Mouse (Mus musculus) heart, adult 8-10 months (tissue): Measurements from ENCODE around the gene Mpv17l2. TPM values are rescaled to one million over a fixed set of nuclear protein-coding genes. Genes with fewer than 3 reads are reported as not detected.

ENCODE experiments used
- DNase-seq: peaks from one replicate; pipeline ENCODE4 v3.0.0; 2022; ENCODE audit warnings: low spot score
- total RNA-seq, 4 experiments: library from RNA; stranded (reverse); gene quantifications; 2 replicates each; pipeline ENCODE4 v1.2.4; 2022

Mpv17l2 gene
- total RNA-seq, 4 experiments from 2014 or later = 23.2 to 32.5 (median 27.7) TPM

DNA sequence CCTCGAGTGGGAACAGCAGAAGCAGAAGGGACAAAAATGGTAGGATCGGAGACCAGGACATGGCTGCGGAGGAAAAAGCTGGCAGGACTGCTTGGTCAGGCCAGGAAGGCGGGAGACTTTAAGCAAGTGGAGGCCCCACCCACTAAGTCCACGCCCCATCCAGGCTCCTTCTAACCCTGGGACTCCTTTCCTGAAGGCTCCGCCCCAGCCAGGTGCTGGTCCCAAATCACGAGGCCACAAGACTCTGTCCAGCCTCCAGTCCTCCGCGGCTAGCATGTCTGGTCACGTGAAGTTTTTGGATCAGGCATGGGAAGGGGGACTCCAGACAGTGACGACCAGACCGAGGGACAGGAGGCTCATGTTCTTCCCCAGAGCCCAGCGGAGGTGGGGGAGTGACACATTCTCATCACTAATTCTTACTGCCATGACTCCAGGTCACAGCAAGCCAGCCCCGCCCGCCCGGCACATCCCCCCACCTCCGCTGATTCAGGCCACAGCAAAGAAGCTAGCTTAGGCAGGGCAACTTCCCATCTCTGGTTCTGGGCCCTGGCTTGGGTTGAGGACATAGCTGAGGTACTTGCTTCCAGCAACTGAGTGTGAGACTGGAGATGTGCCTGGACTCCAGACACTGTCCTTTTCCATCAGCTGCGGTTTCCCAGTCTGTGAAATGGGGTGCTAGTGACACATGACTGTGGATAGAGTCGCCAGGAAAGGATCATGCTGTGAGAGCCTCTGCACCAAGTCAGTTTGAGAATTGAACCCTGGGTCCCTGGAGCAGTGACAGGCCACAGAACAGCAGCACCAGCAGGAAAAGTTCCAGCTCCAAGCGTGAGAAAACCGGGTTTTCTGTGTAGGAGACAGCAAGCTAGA is 6.1 kb upstream of the Mpv17l2 start:
- peak; percentile 54 for DNase-seq

DNA sequence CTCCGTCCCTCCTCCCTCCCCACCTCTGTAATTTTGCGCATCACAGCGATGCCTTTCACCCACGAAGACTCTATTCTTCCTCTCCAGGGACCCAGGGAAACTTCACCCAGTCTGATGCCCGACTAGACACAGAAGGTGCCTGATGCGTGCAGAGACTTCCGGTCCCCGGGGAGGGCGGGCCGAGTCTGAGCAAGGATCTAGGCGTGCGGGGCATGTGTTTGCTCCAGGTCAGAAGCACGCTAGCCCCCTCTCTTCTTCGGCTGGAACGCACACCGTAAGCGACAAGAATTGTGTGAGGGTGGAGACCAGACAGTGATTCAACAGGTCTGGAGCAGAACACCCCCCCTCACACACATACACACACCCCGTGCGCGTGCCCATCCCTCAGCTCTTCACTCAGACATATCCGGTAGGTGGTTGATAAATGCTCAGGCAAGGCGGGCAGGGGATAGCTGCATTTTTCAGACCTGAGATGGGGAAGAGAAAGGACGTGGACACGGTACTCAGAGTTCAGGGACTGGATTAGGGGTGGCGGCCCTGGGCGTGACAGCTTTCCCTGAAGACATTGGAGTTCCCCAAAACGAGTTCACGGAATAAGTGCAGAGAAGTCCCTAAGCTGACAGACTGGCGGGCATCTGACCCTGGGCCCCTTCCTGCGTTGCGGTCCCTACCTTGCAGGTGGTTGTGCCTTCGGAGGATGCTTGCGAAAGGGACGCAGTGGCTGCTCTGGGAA is 5.3 kb upstream of the Mpv17l2 start:
- no peak for DNase-seq

DNA sequence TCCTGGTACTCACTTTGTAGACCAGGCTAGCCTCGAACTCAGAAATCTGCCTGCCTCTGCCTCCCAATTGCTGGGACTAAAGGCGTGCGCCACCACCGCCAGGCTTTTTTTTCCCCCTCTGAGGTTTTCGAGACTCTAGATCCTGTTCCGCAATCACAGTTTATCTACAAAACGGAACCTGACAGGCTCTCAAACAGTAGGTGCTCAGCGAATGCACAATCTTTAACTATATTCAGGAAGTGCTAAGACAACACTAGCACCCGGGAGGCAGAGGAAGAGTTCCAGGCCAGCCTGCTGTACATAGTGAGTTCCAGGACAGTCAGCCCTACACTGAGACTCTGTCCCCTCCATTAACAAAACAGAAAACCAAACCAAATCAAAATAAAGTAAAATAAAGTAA is 4.6 kb upstream of the Mpv17l2 start:
- no peak for DNase-seq

DNA sequence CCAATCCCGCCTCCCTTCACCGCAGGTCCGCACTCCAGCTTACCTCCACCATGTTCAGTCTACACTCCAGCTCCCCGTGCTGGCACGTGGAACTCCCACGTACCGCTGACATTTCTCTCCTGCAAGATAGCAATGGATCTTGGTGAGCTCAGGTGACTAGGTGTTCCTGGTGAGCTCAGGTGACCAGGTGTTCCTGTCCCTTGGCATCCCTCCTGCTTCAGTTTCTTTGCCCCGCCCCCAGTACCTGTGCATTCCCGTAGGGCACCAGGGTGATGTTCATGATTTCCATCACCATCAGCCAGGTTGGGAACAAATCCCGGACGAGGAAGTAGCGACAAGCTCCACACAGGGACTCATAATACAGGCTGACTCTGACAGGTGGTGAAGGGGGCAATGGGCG is 3.9 kb upstream of the Mpv17l2 start:
- no peak for DNase-seq

DNA sequence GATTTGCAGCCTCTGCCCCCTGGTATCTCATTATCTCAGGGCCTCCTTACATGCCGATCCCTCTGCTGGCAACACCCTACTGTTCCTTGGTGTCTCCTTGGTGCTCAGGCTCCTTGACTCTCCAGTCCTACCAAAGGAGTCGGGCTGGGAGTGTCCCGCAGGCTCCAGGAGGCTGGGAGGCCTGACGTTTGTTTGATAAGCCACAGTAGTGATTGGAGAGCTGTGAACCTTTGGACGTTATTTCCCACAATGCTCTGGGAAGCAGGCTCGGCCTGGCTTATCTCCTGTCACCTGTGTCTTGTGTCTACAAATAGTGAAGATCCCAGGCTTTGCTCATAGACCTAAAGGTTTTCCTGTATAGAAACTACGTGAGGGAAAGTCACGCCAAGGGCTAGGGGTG is 3.3 kb upstream of the Mpv17l2 start:
- DNase-seq = no peak

DNA sequence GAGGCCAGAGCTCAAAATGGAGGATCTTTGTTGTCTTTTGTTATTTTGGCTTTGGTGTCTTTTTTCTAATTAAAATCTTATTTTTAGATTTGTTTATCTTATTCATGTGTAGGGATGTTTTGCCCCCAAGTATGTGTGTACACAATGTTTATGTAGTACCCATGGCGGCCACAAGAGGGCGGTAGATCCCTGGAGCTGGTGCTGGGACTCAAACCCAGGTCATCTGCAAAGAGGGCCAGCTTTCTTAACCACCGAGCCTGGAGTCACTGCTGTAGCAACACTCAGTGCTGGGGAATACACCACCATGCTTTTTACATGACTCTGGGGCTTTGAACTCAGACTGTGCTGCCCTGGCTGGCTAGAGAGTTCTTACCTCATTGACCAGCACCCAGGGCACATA is 2.6 kb upstream of the Mpv17l2 start:
- no peak for DNase-seq

DNA sequence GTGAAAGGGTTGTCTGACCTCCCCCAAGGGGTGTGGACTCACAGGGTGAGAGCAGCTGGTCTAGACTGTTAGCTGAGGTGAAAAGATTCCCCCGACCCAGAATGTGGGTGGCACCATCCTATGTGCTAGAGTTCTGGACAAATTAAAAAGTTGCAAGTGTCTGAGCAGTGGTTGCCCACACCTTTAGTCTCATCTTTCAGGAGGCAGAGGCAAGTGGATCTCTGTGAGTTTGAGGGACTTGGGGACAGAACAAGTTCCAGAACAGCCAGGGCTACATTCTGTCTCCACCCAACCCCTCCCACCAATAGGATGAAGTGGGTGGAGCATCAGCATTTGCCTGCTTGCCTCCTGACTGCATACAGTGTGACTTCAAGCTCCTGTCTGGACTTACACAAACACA is 1.4 kb upstream of the Mpv17l2 start:
- no peak for DNase-seq

DNA sequence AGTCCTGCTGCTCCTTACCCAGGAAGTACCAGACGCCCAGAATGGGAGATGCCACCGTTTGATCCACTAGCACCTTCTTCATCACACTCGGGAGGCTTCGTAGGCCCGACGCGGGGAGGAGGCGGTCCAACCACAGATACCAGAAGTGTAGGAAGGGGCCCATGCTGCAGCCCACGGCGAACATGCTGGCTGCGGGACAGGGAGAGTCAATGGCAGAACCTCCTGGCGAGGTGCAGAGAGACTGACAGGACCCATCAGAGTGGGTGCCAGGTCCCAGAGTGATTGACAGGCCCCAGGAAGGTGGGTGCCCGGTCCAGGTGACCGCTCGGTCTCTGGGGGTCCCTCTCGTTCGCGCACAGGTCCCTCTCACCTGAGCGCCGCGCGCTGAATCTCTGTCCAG is 396 bp downstream of the Mpv17l2 start:
- DNase-seq = no peak

DNA sequence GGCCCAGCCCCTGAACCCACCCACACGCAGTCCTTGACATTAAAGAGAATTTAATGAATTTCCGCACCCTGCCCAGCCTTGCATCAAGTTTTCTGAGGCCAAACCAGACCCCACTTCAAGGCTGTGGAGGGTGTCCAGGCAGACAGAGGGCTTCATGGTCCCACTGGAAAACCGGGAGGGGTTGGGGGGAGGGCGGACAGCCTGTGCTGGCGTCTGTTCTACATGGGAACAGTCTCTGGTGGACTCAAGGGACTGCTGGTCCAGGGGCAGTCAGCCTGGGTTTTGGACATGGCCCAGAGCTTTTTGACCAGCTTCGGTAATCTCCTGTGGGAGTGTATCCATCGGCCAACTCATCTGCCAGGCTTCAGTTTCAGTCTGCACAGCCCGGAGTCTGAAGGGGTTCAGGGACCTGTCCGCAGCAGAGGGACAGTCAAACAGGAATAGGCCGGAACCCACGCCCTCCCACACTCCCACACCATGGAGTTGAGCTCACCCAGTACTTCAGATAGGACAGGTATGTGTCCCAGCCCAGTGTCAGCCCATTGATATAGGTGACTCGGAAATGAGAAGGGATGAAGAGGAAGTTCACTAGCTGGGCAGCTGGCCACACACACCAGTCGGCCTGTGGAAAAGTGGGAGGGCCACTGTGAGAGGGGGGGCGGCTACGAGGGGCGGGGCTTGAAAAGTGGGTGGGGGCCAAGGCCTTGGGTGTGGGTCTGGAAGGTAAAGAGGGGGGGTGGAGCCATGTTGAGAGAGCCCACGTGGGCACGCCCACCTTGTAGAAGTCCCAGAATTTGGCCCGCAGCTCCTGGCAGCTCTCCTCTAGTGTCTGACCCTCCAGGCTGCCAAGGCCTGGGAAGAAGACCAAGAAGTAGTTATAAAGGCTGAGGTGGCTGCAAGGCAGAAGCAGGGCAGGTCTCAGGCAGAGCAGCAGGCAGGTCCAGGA is 1.9 kb downstream of the Mpv17l2 start:
- no peak for DNase-seq

DNA sequence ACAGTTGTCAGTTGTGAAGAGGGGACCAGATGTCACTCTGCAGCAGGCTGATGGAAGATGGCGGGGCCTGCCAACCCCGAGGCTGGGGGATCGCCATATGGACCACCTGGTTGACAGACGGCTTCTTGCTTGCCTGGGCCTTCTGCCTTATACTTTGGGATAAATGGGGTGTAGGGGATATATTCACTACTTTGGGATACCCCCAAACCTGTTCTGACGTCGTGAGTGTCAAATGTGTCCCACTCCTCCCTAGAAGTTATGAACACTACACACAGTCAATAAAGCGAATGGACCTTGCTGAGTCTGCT is 2.5 kb downstream of the Mpv17l2 start:
- DNase-seq = no peak

DNA sequence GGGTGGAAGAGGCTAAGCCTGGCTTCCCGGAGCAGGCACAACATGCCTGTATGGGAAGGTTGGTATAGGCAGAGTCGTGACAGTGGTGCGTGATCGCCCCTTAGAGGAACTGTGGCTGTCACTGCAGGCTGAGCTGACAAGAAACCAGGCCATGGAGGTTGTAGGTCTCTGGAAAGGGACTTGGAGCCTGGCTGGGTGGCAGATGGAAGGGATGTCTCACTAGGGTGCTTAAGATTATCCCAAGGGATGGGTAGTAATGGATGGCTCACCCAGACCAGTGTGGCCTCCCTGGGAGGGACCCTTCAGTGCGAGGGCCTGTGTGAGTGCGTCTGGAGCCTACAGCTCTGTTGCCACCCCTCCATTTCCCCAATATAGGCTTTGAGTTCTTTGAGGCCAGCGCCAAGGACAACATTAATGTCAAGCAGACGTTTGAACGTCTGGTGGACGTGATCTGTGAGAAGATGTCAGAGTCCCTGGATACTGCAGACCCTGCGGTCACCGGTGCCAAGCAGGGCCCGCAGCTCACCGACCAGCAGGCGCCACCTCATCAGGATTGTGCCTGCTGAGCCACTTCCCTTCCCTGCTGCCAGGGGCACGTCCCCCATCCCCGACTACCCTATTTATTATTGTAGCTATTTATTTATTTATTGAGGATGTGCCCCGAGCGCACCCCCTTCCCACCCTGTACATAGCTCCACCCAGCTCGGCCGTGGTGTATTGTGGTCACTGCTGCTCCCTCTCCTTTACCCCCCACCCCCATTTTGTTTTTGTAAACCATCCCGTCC is 3.0 kb downstream of the Mpv17l2 start:
- DNase-seq = no peak

DNA sequence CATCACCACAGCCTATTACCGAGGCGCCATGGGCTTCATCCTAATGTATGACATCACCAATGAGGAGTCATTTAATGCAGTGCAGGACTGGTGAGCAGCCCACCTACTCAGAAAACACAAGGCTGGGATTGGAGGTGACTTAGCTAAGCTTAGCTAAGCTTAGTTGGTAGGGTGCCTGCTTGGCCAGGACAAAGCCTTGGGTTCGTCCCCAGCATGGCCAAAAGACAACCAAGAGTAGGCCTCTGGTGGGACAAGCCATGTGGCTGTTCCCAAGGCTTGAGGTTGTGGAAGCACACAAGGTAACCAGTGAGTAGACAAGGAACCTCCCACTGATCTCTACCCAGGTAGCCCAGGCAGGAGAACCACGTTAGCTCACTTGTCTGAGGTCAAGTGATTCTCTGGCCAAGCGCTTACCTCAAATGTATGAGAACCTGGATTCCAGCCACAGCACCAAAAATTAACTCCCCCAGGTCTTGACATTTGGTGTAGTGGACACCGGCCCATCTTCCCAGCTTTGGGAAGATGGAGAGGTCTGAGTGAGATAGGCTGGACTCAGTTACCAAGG is 4.2 kb downstream of the Mpv17l2 start:
- no peak for DNase-seq

DNA sequence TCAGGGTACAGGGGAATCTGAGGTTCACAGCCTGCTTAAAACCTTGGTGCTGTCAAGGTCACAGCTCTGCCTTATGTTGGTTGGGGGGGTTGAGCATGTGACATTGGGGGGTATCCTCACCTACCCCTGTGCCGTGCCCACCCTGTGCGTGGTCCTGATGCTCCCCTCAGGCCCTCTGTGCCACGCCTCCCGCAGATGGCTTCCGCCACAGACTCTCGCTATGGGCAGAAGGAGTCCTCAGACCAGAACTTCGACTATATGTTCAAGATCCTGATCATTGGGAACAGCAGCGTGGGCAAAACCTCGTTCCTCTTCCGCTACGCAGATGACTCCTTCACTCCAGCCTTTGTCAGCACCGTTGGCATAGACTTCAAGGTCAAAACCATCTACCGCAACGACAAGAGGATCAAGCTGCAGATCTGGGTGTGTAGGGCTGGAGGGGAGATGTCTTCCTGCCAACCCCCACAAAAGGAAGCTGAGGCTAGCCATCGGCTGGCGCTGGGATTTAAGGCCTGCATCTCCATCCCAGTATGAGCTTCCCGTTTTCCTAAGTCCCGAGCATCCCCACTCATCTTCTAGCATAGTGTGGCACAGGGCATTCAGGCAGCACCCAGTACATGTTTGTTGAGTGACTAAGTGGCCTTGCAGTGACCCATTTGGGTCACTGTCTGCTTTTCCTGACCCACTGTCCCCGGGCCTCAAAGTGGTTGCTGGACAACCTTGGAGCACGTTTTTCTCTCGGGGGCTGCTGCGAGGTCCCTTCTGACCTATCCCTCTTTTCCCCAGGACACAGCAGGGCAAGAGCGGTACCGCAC is 4.9 kb downstream of the Mpv17l2 start:
- no peak for DNase-seq

DNA sequence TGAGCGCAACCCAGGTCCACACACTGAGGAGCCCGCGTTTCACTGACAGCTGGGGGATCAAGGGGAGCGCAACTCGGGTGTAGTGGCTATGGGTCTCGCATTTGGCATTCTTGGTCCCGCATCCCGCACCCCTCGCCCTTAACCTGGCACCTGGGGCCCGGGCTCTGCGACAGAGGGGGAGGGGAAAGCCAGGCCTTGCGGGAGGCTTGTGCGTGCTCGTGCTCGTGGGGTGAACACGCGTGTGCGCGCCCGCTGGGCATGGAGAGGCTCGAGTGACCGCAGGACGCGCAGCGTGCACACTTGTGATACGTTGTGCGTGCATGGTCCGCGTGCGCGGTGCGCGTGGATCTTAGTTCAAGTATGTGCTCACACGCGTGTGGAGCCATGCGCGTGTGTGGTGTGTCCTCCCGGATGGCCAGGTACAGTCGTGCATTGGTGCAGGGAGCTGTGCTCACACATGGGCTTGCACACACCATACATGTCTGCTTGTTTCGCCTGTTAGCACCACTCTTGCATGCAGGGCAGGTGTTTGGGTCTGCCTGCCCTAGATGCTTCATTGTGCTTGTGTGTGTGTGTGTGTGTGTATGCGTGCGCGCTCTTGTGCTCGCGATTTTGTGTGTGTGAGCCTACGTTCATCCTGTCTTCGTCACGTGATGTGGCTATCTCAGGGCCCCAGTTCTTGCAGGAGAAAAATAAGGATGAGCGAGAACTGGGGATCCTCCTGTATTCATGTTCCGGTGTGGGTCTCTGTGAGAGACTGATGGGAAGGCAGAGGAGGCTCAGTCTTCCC is 5.7 kb downstream of the Mpv17l2 start:
- no peak for DNase-seq

DNA sequence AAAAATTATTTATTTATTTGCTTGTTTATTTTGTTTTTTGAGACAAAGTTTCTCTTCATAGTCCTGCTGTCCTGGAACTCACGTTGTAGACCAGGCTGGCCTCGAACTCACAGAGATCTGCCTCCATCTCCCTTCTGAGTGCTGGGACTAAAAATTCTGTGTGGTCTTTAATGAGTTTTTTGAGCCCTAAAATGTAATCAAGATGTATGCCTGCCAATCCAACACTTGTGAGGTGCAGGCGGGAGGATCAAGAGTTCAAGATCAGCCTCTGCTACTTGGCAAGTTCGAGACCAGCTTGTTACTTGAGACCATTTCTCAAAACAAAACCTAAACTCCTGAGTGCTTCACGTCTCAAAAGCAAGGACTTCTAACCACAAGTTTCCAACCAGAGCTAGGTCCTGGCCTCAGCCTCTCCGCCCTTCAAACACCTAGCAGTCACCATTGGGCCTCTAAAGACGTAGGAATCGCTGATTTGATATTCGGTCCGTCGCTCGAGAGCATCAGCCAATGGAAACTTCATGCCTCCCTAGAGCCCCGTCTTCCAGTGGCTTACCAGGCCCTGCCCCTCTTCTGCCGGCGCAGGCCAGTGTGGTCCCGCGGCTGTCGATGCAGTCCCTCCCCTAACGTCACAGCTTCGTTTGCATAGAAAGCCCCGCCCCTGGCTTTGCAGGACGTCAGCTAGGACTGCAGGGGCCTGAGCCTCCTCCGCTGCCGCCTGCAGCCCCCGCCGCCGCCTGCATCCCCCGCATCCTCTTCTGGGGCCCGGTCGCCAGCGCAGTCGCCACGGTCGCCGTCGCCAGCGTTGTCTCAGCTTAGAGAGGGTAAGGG is 6.5 kb downstream of the Mpv17l2 start, which contains the start of gene Rab3a:
Gene Rab3a, plus strand, starts transcription at position 637 of the 828 bp plus-strand sequence.
- peak; percentile 98 for DNase-seq

DNA sequence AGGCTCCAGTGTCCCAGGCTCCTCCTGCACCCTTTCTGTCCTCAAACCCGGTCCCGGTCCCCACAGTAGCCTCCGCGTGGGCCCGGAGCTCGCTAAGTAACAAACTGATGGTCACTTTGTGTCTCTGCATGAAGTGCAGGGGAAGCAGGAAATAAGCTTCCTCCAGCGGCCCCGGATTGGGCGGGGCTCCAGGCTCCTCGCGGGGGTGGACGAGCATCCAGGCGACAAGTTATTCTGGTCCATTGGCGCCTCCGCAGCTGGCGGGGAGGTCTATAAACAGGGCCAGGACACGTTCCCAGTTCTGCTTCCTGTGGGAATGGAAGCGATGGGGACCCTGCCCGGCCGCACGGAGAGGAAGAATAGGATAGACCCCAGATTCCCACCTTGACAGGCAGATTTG is 7.6 kb downstream of the Mpv17l2 start:
- DNase-seq = peak; percentile 95

DNA sequence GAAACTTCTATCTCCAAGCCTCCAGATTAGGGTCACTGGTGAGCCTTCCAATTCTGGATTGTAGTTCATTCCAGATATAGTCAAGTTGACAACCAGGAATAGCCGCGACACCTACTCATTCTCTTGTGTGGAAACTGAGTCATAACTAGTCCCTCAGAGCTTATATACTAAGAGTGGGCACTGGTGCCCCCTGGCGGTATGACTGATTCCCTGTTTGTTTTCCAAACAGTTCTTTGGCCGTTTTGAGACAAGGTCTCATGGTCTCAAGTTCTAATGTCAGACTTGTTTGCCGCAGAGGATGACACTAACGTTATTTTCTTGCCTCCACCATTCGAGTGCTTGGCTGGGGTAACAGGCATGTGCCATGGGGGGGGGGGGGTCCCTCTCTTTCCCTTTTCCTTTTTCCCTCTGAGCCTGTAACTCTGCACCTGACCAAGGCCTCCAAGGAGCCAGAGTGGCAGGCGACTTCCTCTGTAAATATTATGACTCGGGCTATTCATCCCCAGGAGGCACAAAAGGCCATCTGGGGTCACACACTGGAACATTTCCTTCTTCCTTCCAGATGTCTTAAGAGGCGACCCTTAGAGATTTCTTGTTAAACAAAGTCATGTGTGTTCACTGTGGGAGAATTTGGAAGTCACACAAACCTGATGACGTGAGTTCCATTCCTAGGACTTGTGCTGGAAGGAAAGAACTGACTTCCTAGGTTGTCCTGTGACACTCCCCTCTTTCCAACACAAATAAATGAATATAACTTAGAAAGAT is 8.6 kb downstream of the Mpv17l2 start:
- peak; percentile 94 for DNase-seq
